In the genomic region with DNA sequence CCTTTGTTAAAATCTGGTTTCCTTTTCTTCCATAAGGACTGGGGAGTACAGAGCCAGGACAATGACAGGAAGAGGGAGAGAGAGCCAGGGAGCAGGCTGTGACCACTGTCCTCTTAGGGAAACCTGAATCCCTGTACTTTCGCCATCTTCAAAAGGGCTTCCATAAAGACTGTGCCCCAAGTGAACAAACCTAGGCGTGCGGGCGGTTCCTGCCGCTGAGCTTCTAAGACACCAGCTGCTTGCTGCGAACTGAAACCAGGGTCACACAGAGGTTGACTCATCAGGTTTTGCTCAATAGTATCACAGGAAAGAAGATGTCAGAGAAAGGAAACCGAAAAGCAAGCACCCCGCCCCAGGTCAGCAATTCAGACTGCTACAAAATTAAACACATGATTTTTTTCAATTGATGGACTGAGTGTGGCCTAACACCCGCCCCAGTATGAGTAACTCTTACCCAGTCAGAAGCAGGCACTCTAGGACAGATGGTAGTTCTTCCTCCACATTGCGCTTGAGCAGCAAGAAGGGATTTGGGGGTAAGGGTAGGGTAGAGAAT, we compare ENCODE assay signal across 10 mouse cellular contexts. TPM values are rescaled to one million over a fixed set of nuclear protein-coding genes. Genes with fewer than 3 reads are reported as not detected.
DNase-seq lines count a peak whose midpoint lies in the region; ATAC-seq and TF ChIP-seq lines count a peak whose summit lies in the region.
"Had no signal": no experiment of that assay in that cellular context is flagged by ENCODE, and none has a peak within 500 bp of the region (broad histone marks: within the 10 kb centered on the region; RNA-seq: fewer than 3 reads in every experiment).

No protein-coding gene starts in this region.

- ATAC-seq in megakaryocyte, adult 5-6 weeks (ENCODE audit: poor library complexity, severe bottlenecking) = peak; percentile 78
- ATAC-seq in hindbrain, embryonic 12.5 days (ENCODE audit: low FRiP score) = no peak
- ATAC-seq in erythroid progenitor cell, adult 5-6 weeks (replicated peaks; ENCODE audit: low FRiP score, poor library complexity, severe bottlenecking) = no peak

- intact Hi-C loops in gastrocnemius, adult 2 months (cut with DNase I) = no loop called here

- H3K36me3 ChIP-seq in kidney, adult 2 months (ENCODE audit: control insufficient read depth, insufficient read depth, low read length) = no peaks in the 10 kb centered on the region
- H3K36me3 ChIP-seq in hindbrain, embryonic 12.5 days = no peaks in the 10 kb centered on the region

- H3K4me3 ChIP-seq in gastrocnemius, adult 2 months = 0 out of 2 replicates have a peak overlapping the region, but pooled peaks have one; percentile 3
- H3K4me3 ChIP-seq in bone marrow macrophage, adult 2 months (ENCODE audit: insufficient read depth, low read length) = peak overlapping the region; percentile 53
- 0 out of 2 replicates have a peak overlapping the region, but pooled peaks have one; percentile 5 for H3K4me3 ChIP-seq in kidney, adult 2 months (ENCODE audit: insufficient read depth, low read depth, low read length)
- H3K4me3 ChIP-seq in hindbrain, embryonic 12.5 days = no peak overlapping the region

- peaks cover 37% of the 10 kb centered on the region for H3K4me1 ChIP-seq in bone marrow macrophage, adult 2 months (ENCODE audit: control insufficient read depth, insufficient read depth, low read length)
- no peaks in the 10 kb centered on the region for H3K4me1 ChIP-seq in kidney, adult 2 months (ENCODE audit: control insufficient read depth, insufficient read depth, low read length)
- no peaks in the 10 kb centered on the region for H3K4me1 ChIP-seq in hindbrain, embryonic 12.5 days

- H3K9me3 ChIP-seq in hindbrain, embryonic 12.5 days (replicated peaks) = no peaks in the 10 kb centered on the region

- TF ChIP-seq POLR2A in bone marrow macrophage, adult 2 months (IDR thresholded peaks at IDR 0.05; ENCODE audit: borderline replicate concordance, low read depth, low read length) = no peak
- no peak for TF ChIP-seq POLR2A in kidney, adult 2 months (IDR thresholded peaks at IDR 0.05; ENCODE audit: low read depth, low read length)

- peak; percentile 31 for DNase-seq in gastrocnemius, adult 2 months
- no peak for DNase-seq in gastrocnemius, postnatal 10 days
- peak; percentile 44 for DNase-seq in kidney, adult 2 months
- DNase-seq in cerebellum, adult 11 months = no peak

- WGBS in kidney, adult 2 months = 37% methylated on average over 10 of the region's 10 CpGs
- 76% methylated on average over 10 of the region's 10 CpGs for WGBS in hindbrain, embryonic 12.5 days

- H3K4me2 ChIP-seq in hindbrain, embryonic 12.5 days (replicated peaks) = no peak overlapping the region

- H3K9ac ChIP-seq in hindbrain, embryonic 12.5 days = no peak overlapping the region

- H3K27me3 ChIP-seq in kidney, adult 2 months (replicated peaks; ENCODE audit: control insufficient read depth, insufficient read depth, low read length) = no peaks in the 10 kb centered on the region
- H3K27me3 ChIP-seq in hindbrain, embryonic 12.5 days = no peaks in the 10 kb centered on the region

- peak overlapping the region; percentile 38; the same call in 1 of the 2 replicates for H3K27ac ChIP-seq in gastrocnemius, adult 2 months
- peak overlapping the region; percentile 94 for H3K27ac ChIP-seq in bone marrow macrophage, adult 2 months (ENCODE audit: insufficient read depth, low read depth, low read length)
- peak overlapping the region; percentile 84 for H3K27ac ChIP-seq in kidney, adult 2 months (ENCODE audit: insufficient read depth, low read depth, low read length)
- H3K27ac ChIP-seq in hindbrain, embryonic 12.5 days = no peak overlapping the region

- TF ChIP-seq CTCF in gastrocnemius, adult 2 months (IDR thresholded peaks at IDR 0.05) = no peak
- no peak for TF ChIP-seq CTCF in bone marrow macrophage, adult 2 months (IDR thresholded peaks at IDR 0.05; ENCODE audit: low read depth, low read length)
- TF ChIP-seq CTCF in kidney, adult 2 months (conservative IDR thresholded peaks at IDR 0.05; ENCODE audit: insufficient read depth, insufficient read length, low read depth, low read length) = no peak

RNA-seq across cellular contexts. Expression of a gene that starts 13.4 kb away (rescaled TPM):
- not detected for total RNA-seq in gastrocnemius, adult 2 months (2021)
- total RNA-seq in gastrocnemius, postnatal 10 days (2021) = not detected
- polyA plus RNA-seq in bone marrow macrophage, adult 2 months (2012; ENCODE audit: insufficient read depth, insufficient read length, missing spikeins) = 1.6 and 1.9 TPM in 2 replicates
- 0.04 TPM in 1 of 2 replicates, not detected in the other for polyA plus RNA-seq in kidney, adult 2 months (2012; rRNA removed)
- 1.5 and 1.8 TPM in 2 replicates for total RNA-seq in megakaryocyte, adult 5-6 weeks (2015)
- total RNA-seq in megakaryocyte, adult 5-6 weeks (2017) = 1.8 and 2.0 TPM in 2 replicates
- not detected in 2 replicates for polyA plus RNA-seq in hindbrain, embryonic 12.5 days (2016; fragmentation: Nextera tagmentation; extraction: Ambion mirVana)
- total RNA-seq in erythroid progenitor cell, adult 5-6 weeks (2015; ENCODE audit: low replicate concordance) = 0.84 TPM in 1 of 2 replicates, not detected in the other
- total RNA-seq in erythroid progenitor cell, adult 5-6 weeks (2017; ENCODE audit: low replicate concordance) = 0.26 TPM in 1 of 2 replicates, not detected in the other
- polyA plus RNA-seq: C2C12; neural tube, embryonic 11.5 days had no signal

RNA-seq across cellular contexts. Expression of a gene that starts 36.7 kb away (rescaled TPM):
- total RNA-seq in gastrocnemius, adult 2 months (2021) = 10 to 100 TPM; 12.6 to 14.4 TPM
- 10 to 100 TPM in 1 of 2 experiments, 1 to 10 TPM in 1; 8.3 to 11.2 TPM for total RNA-seq in gastrocnemius, postnatal 10 days (2021)
- polyA plus RNA-seq in bone marrow macrophage, adult 2 months (2012; ENCODE audit: insufficient read depth, insufficient read length, missing spikeins) = 53.5 and 58.2 TPM in 2 replicates
- 24.9 and 26.5 TPM in 2 replicates for polyA plus RNA-seq in kidney, adult 2 months (2012; rRNA removed)
- 77.7 and 81.1 TPM in 2 replicates for total RNA-seq in megakaryocyte, adult 5-6 weeks (2015)
- total RNA-seq in megakaryocyte, adult 5-6 weeks (2017) = 77.6 and 82.9 TPM in 2 replicates
- 23.0 and 25.2 TPM in 2 replicates for polyA plus RNA-seq in hindbrain, embryonic 12.5 days (2016; fragmentation: Nextera tagmentation; extraction: Ambion mirVana)
- 14.4 and 17.6 TPM in 2 replicates for total RNA-seq in erythroid progenitor cell, adult 5-6 weeks (2015; ENCODE audit: low replicate concordance)
- total RNA-seq in erythroid progenitor cell, adult 5-6 weeks (2017; ENCODE audit: low replicate concordance) = 8.9 and 11.4 TPM in 2 replicates

RNA-seq across cellular contexts. Expression of a gene that starts 50.9 kb away (rescaled TPM):
- 1 to 10 TPM; 5.2 to 9.7 TPM for total RNA-seq in gastrocnemius, adult 2 months (2021)
- 10 to 100 TPM; 31.1 to 39.0 TPM for total RNA-seq in gastrocnemius, postnatal 10 days (2021)
- polyA plus RNA-seq in bone marrow macrophage, adult 2 months (2012; ENCODE audit: insufficient read depth, insufficient read length, missing spikeins) = 131 TPM in 2 replicates
- polyA plus RNA-seq in kidney, adult 2 months (2012; rRNA removed) = 16.7 and 17.8 TPM in 2 replicates
- 460 and 558 TPM in 2 replicates for total RNA-seq in megakaryocyte, adult 5-6 weeks (2015)
- total RNA-seq in megakaryocyte, adult 5-6 weeks (2017) = 335 and 358 TPM in 2 replicates
- 19.1 and 22.0 TPM in 2 replicates for polyA plus RNA-seq in hindbrain, embryonic 12.5 days (2016; fragmentation: Nextera tagmentation; extraction: Ambion mirVana)
- total RNA-seq in erythroid progenitor cell, adult 5-6 weeks (2015; ENCODE audit: low replicate concordance) = 62.3 and 67.9 TPM in 2 replicates
- total RNA-seq in erythroid progenitor cell, adult 5-6 weeks (2017; ENCODE audit: low replicate concordance) = 19.2 and 20.5 TPM in 2 replicates

Comparison
In these comparisons a context has a peak if more than half of its experiments do, and no peak if none do; other contexts are left out.
1. DNase-seq: peak in gastrocnemius, adult 2 months (single experiment) and kidney, adult 2 months (single experiment); none in gastrocnemius, postnatal 10 days (single experiment) and cerebellum, adult 11 months (single experiment).
2. RNA of a gene that starts 36.7 kb away (total RNA-seq): 77.6 to 82.9 TPM in megakaryocyte, adult 5-6 weeks; 8.9 to 17.6 TPM in erythroid progenitor cell, adult 5-6 weeks, 12.6 to 14.4 TPM in gastrocnemius, adult 2 months and 8.3 to 11.2 TPM in gastrocnemius, postnatal 10 days; every median in the first group is over 4 times any median in the second.
3. RNA of a gene that starts 50.9 kb away (total RNA-seq): 335 to 558 TPM in megakaryocyte, adult 5-6 weeks; 19.2 to 67.9 TPM in erythroid progenitor cell, adult 5-6 weeks, 31.1 to 39.0 TPM in gastrocnemius, postnatal 10 days and 5.2 to 9.7 TPM in gastrocnemius, adult 2 months; every median in the first group is over 4 times any median in the second.